Mouse (Mus musculus) gastrocnemius, postnatal 36 days (tissue): ENCODE data around the gene Nolc1. TPM values are rescaled to one million over a fixed set of nuclear protein-coding genes. Genes with fewer than 3 reads are reported as not detected.

Experiments
- DNase-seq, 2 experiments: peaks; one replicate each; pipeline ENCODE4 v3.0.0; 2022
- intact Hi-C: fragments of 180-260 bp; cut with DNase I; formaldehyde crosslinking; loops from one replicate; pipeline ENCODE4 v1.15.1; 2025
- total RNA-seq, 2 experiments: library from RNA; stranded (reverse); gene quantifications; 2 replicates each; pipeline ENCODE4 v1.2.3; 2021

Nolc1 gene
- total RNA-seq, 2 experiments from 2014 or later = 15.7 to 20.4 TPM

- no peak for DNase-seq
- intact Hi-C loops = no loop called here
Measured at GRCm38 (mm10) chr19:46132577-46132976, 56.9 kb downstream of the Nolc1 start.

Other genes with a start within 250 kb of the Nolc1 start
- 10 to 100 TPM; 11.1 to 12.6 TPM for gene Armh3, start 77.4 kb upstream of the Nolc1 start, total RNA-seq
- gene Hps6, start 72.4 kb upstream of the Nolc1 start, total RNA-seq = 1 to 10 TPM; 3.1 to 3.2 TPM
- 10 to 100 TPM; 12.2 to 21.8 TPM for gene Pprc1, start 31.0 kb upstream of the Nolc1 start, total RNA-seq
- 10 to 100 TPM; 14.1 to 18.1 TPM for gene Ldb1, start 30.6 kb upstream of the Nolc1 start, total RNA-seq
- gene Elovl3, start 56.0 kb downstream of the Nolc1 start, total RNA-seq = not detected
- gene Pitx3, start 72.5 kb downstream of the Nolc1 start, total RNA-seq = 1 to 10 TPM; 5.0 to 9.7 TPM
- 10 to 100 TPM; 42.9 to 48.0 TPM for gene Gbf1, start 76.6 kb downstream of the Nolc1 start, total RNA-seq
- gene Nfkb2, start 228.5 kb downstream of the Nolc1 start, total RNA-seq = 1 to 10 TPM; 7.3 to 8.6 TPM